Mouse (Mus musculus) embryonic facial prominence, embryonic 10.5 days (tissue): ENCODE measurements around the gene Gk2. TPM values are rescaled to one million over a fixed set of nuclear protein-coding genes. Genes with fewer than 3 reads are reported as not detected.

Experiments used
- DNase-seq: peaks from one replicate; pipeline ENCODE4 v3.0.0-alpha.2; 2017; ENCODE audit warnings: low spot score
- H3K27ac ChIP-seq: fragments of 300-500 bp; sonication (generic); replicated peaks from 2 replicates; pipeline ENCODE4 v1.5.1; 2016; ENCODE audit warnings: mild to moderate bottlenecking
- H3K27me3 ChIP-seq: fragments of 300-500 bp; sonication (generic); replicated peaks from 2 replicates; pipeline ENCODE4 v1.6.1; 2016; ENCODE audit warnings: low read depth, mild to moderate bottlenecking; ENCODE audit not compliant: poor library complexity, severe bottlenecking
- H3K36me3 ChIP-seq: fragments of 300-500 bp; sonication (generic); replicated peaks from 2 replicates; pipeline ENCODE4 v1.6.1; 2016; ENCODE audit warnings: mild to moderate bottlenecking, moderate library complexity
- H3K4me1 ChIP-seq: fragments of 300-500 bp; sonication (generic); 2 replicates; pipeline ENCODE4 v1.6.1; 2016
- H3K4me3 ChIP-seq: fragments of 300-500 bp; sonication (generic); 2 replicates; pipeline ENCODE4 v1.5.1; 2016; ENCODE audit warnings: mild to moderate bottlenecking, moderate library complexity
- H3K9me3 ChIP-seq: fragments of 300-500 bp; sonication (generic); 2 replicates; pipeline ENCODE4 v1.6.1; 2016; ENCODE audit warnings: mild to moderate bottlenecking
- WGBS: fragments of 180-500 bp; shearing (Covaris S2); methylation state at CpG from one replicate; pipeline ENCODE4 v1.1.7; 2016; 5-methylcytosine and 5-hydroxymethylcytosine counted together
- polyA plus RNA-seq: library from polyadenylated mRNA; unstranded; fragments of >200 nt; fragmentation: Nextera tagmentation; extraction: Ambion mirVana; gene quantifications from 2 replicates; pipeline ENCODE4 v1.2.1, GENCODE M21; 2016

The Gk2 gene
- polyA plus RNA-seq, 1 experiment from 2014 or later = not detected

- Histone ChIP-seq H3K4me3 (no peak overlapping the region), H3K9me3 (no peaks in the 10 kb centered on the region), H3K36me3 (no peaks in the 10 kb centered on the region), H3K27ac (no peak overlapping the region), H3K27me3 (no peaks in the 10 kb centered on the region), H3K4me1 (no peaks in the 10 kb centered on the region)
- WGBS = 92% methylated on average over 9 of the region's 9 CpGs
- DNase-seq = no peak
These were observed 26.8 kb downstream of the Gk2 start for GRCm38 (mm10) chr5:97429976-97430375.

DNA sequence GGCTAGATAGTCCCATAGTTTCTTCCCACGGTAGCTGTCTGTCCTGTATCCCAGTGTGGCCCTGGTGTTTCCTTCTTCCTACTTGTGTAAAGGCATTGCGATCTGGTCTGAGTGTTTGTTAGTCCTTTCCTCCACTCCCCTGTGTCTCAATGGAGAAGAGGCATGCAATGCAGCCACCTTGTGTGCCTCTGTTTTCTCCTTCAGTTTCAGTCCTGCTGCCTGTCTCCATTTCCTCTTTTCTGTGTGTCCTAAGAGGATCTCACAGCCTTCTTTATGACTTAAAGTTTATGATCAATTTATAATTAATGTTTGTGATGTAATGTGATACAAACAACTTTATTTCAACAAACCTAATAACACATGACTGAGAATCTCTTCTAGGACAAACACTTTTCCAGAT, 35.2 kb downstream of the Gk2 start:
- Histone ChIP-seq H3K9me3 (no peaks in the 10 kb centered on the region), H3K4me1 (no peaks in the 10 kb centered on the region), H3K4me3 (no peak overlapping the region), H3K27me3 (no peaks in the 10 kb centered on the region), H3K27ac (no peak overlapping the region), H3K36me3 (no peaks in the 10 kb centered on the region)
- WGBS = 90% methylated on average over 2 of the region's 2 CpGs
- DNase-seq = no peak

GRCm38 (mm10) chr5:97417185-97417584, 39.6 kb downstream of the Gk2 start:
- no peaks in the 10 kb centered on the region for H3K36me3 ChIP-seq
- 80% methylated on average over 2 of the region's 2 CpGs for WGBS
- no peak overlapping the region for H3K27ac ChIP-seq
- no peaks in the 10 kb centered on the region for H3K4me1 ChIP-seq
- DNase-seq = no peak
- no peaks in the 10 kb centered on the region for H3K9me3 ChIP-seq
- H3K27me3 ChIP-seq = no peaks in the 10 kb centered on the region
- H3K4me3 ChIP-seq = no peak overlapping the region

DNA sequence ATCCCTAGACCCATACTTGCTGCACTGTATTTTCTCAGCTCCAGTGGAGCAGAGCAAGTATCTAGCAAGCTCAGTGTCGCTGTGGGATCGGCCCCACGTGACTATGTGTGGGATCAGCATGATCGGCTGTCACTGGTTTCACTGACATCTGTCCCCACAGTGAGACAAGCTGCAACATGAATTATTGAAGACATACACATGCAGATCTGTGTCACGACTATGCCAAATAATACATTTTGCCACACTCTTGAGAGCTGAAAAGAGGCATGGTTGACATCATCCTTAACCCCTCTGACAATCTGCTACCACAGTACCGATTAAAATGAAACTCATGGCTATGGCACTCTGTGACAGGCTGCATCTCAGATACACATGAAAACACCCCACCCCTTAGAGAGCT, 41.0 kb downstream of the Gk2 start:
- no peak for DNase-seq
- H3K27me3 ChIP-seq = no peaks in the 10 kb centered on the region
- no peak overlapping the region for H3K4me3 ChIP-seq
- no peaks in the 10 kb centered on the region for H3K36me3 ChIP-seq
- H3K27ac ChIP-seq = no peak overlapping the region
- 87% methylated on average over 6 of the region's 6 CpGs for WGBS
- no peaks in the 10 kb centered on the region for H3K4me1 ChIP-seq
- no peaks in the 10 kb centered on the region for H3K9me3 ChIP-seq

- Histone ChIP-seq H3K27me3 (no peaks in the 10 kb centered on the region), H3K36me3 (no peaks in the 10 kb centered on the region), H3K4me1 (no peaks in the 10 kb centered on the region), H3K27ac (no peak overlapping the region), H3K9me3 (no peaks in the 10 kb centered on the region), H3K4me3 (no peak overlapping the region)
- DNase-seq = no peak
- 91% methylated on average over 3 of the region's 3 CpGs for WGBS
These were observed 43.1 kb downstream of the Gk2 start for GRCm38 (mm10) chr5:97413716-97414115.

DNA sequence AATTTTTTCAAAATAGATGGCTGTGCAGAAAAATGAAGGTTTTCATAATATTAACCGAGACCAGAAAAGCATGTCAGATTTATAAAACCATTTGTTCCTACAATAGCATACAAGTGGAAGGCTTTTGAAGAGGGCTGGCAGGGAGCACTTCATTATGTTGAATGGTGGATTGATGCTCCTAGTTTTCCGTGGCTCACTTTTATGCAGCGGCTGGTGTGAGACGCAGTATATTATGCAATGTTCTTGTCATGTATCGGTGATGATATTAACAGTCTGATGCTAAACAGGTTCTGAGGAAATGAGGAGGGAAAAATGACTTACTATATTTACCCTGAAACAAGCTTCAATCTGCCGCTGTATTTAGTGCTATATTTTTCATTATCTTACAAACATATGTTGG, 46.6 kb downstream of the Gk2 start:
- Histone ChIP-seq H3K4me1 (no peaks in the 10 kb centered on the region), H3K27me3 (no peaks in the 10 kb centered on the region), H3K27ac (no peak overlapping the region), H3K36me3 (no peaks in the 10 kb centered on the region), H3K4me3 (no peak overlapping the region), H3K9me3 (no peaks in the 10 kb centered on the region)
- WGBS = 93% methylated on average over 6 of the region's 6 CpGs
- no peak for DNase-seq

DNA sequence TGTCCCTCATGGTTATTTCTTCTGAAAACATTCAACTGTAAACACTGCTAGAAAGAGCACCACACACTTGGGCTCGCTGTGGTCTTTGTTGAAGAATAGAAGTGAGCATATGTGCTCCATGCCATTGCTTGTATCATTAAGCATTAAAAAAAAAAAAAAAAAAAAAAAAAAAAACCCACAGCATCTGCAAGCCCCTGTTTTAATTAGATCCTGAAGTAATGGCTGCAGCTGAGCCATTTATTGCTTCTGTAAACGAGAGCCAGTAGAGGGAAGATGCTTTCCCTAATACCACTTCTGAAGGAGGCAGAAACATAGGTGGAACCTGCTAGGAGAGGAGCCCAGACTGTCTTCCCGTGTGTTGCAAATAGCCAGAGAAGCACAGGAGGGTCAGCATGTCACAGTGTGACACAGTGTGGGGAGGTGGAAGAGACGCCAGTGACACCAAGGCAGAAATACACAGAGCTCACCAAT, 47.6 kb downstream of the Gk2 start:
- Histone ChIP-seq H3K36me3 (no peaks in the 10 kb centered on the region), H3K4me3 (no peak overlapping the region), H3K27ac (no peak overlapping the region), H3K9me3 (no peaks in the 10 kb centered on the region), H3K27me3 (no peaks in the 10 kb centered on the region), H3K4me1 (no peaks in the 10 kb centered on the region)
- WGBS = 61% methylated on average over 4 of the region's 4 CpGs
- no peak for DNase-seq

Other genes with a start within 250 kb of the Gk2 start
- not detected in 2 replicates for gene Naa11, start 64.6 kb downstream of the Gk2 start, polyA plus RNA-seq